Mouse (Mus musculus) embryo, embryonic 9.5 days (tissue): ENCODE data around the gene Cln3.

ENCODE experiments used
- DNase-seq: peaks from one replicate; pipeline ENCODE4 v3.0.0-alpha.2; 2017; ENCODE audit errors: extremely low spot score

Gene Cln3

GRCm38 (mm10) chr7:126523316-126523715, 62.3 kb downstream of the Cln3 start:
- DNase-seq: no peak
